Mouse (Mus musculus): ENCODE data around the gene Tet3.

DNA sequence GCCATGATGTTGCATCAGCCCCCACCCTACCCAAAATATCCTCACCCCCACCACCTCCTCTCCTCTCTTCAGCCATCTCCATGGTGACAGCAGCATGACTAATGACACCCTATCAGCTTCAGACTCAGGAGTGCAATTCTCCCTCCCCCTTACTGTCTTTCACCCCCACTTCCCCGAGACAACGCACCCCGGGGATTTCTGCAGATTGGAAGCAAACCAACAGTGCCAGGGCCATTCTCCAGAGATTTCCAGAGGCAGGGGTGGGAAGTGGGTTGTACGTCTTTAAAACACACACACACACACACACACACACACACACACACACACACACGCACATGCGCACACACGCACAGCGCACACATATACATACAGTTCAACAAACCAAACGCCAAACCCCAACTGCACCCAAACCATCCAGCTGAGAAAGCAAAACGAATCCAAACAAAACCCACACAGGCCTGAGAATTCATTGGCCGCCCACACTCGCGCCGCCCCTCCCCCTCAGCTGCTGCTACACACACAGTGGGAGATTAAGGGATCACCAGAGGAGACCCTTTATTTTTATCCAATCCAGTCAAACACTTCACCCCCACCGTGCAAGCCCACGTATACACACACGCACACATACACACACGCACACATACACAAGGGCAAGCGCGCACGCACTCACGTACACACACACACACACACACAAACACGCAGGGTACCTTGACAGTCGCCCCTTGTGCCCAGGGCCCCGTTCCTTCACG lies 18.2 kb downstream of the Tet3 start:
- TF ChIP-seq CTCF (IDR thresholded peaks at IDR 0.05; ENCODE audit: borderline replicate concordance, insufficient read depth, low read length) (no peak), POLR2A (IDR thresholded peaks at IDR 0.05; ENCODE audit: low read depth, low read length) (peak; percentile 38)
